In genomic region chr2:144441386-144441915, GRCm38 (mm10) we compare ENCODE assay signal across 8 mouse cellular contexts.
DNase-seq lines count a peak whose midpoint lies in the region; ATAC-seq and TF ChIP-seq lines count a peak whose summit lies in the region.
"Had no signal": no experiment of that assay in that cellular context is flagged by ENCODE, and none has a peak within 500 bp of the region (broad histone marks: within the 10 kb centered on the region; RNA-seq: fewer than 3 reads in every experiment).

No protein-coding gene starts in this region.

- H3K4me3 ChIP-seq in limb, embryonic 14.5 days (replicated peaks; ENCODE audit: low read length) = no peak overlapping the region
- H3K4me3 ChIP-seq in limb, embryonic 10.5 days = no peak overlapping the region
- no peak overlapping the region for H3K4me3 ChIP-seq in cerebellum, adult 2 months (replicated peaks; ENCODE audit: insufficient read depth, low read depth, low read length)
- H3K4me3 ChIP-seq in kidney, embryonic 16.5 days (ENCODE audit: low read length) = no peak overlapping the region
- H3K4me3 ChIP-seq: limb, embryonic 12.5 days had no signal

- no peak overlapping the region for H3K9ac ChIP-seq in limb, embryonic 14.5 days (ENCODE audit: low read depth, low read length, severe bottlenecking)
- H3K9ac ChIP-seq in kidney, embryonic 16.5 days (replicated peaks; ENCODE audit: low read length) = no peak overlapping the region
- H3K9ac ChIP-seq: limb, embryonic 12.5 days had no signal

- no peaks in the 10 kb centered on the region for H3K36me3 ChIP-seq in limb, embryonic 14.5 days (ENCODE audit: control insufficient read depth, insufficient read depth, low read length)
- H3K36me3 ChIP-seq in limb, embryonic 10.5 days = no peaks in the 10 kb centered on the region
- H3K36me3 ChIP-seq in kidney, embryonic 16.5 days (ENCODE audit: insufficient read depth, low read length) = no peaks in the 10 kb centered on the region
- H3K36me3 ChIP-seq: limb, embryonic 12.5 days had no signal

- no peak for TF ChIP-seq POLR2A in limb, embryonic 14.5 days (IDR thresholded peaks at IDR 0.05; ENCODE audit: borderline replicate concordance, extremely low read depth, insufficient read depth, insufficient read length)
- no peak for TF ChIP-seq POLR2A in cerebellum, adult 2 months (IDR thresholded peaks at IDR 0.05; ENCODE audit: borderline replicate concordance, insufficient read depth, low read length)

- H3K4me1 ChIP-seq in limb, embryonic 14.5 days (ENCODE audit: control insufficient read depth, insufficient read depth, low read length) = no peaks in the 10 kb centered on the region
- no peaks in the 10 kb centered on the region for H3K4me1 ChIP-seq in limb, embryonic 10.5 days
- H3K4me1 ChIP-seq in cerebellum, adult 2 months (ENCODE audit: control insufficient read depth, insufficient read depth, low read length) = no peaks in the 10 kb centered on the region
- no peaks in the 10 kb centered on the region for H3K4me1 ChIP-seq in kidney, embryonic 16.5 days (ENCODE audit: insufficient read depth, low read length)
- H3K4me1 ChIP-seq: limb, embryonic 12.5 days had no signal

- no peak overlapping the region for H3K4me2 ChIP-seq in limb, embryonic 14.5 days (replicated peaks; ENCODE audit: low read depth, low read length, severe bottlenecking)
- H3K4me2 ChIP-seq in kidney, embryonic 16.5 days (replicated peaks; ENCODE audit: low read depth, low read length) = no peak overlapping the region
- H3K4me2 ChIP-seq: limb, embryonic 12.5 days had no signal

- peak; percentile 20 for DNase-seq in limb, embryonic 14.5 days (ENCODE audit: low spot score)
- DNase-seq in limb, embryonic 10.5 days (ENCODE audit: low spot score) = no peak
- DNase-seq in brain, adult 2 months (ENCODE audit: low read depth, low spot score) = peak; percentile 84
- DNase-seq in heart, postnatal 10 days = peak; percentile 67 to 72
- DNase-seq in cerebellum, adult 2 months = no peak

- no peak for ATAC-seq in limb, embryonic 14.5 days (ENCODE audit: low FRiP score, low read depth)
- peak; percentile 63 for ATAC-seq in monocyte, adult 5-6 weeks (replicated peaks; ENCODE audit: insufficient number of reproducible peaks, low FRiP score, low TSS enrichment, poor library complexity, severe bottlenecking)
- ATAC-seq in kidney, embryonic 16.5 days (ENCODE audit: low FRiP score, low TSS enrichment) = no peak

- no peaks in the 10 kb centered on the region for H3K9me3 ChIP-seq in limb, embryonic 14.5 days (ENCODE audit: control insufficient read depth, low read length)
- no peaks in the 10 kb centered on the region for H3K9me3 ChIP-seq in limb, embryonic 10.5 days (replicated peaks)
- no peaks in the 10 kb centered on the region for H3K9me3 ChIP-seq in kidney, embryonic 16.5 days (ENCODE audit: low read length)
- H3K9me3 ChIP-seq: limb, embryonic 12.5 days had no signal

- WGBS in limb, embryonic 14.5 days = 67% methylated on average over 11 of the region's 11 CpGs
- 78% methylated on average over 11 of the region's 11 CpGs for WGBS in limb, embryonic 10.5 days
- WGBS in cerebellum, adult 2 months = 34% methylated on average over 11 of the region's 11 CpGs
- 62% methylated on average over 11 of the region's 11 CpGs for WGBS in kidney, embryonic 16.5 days

- H3K27ac ChIP-seq in limb, embryonic 14.5 days (replicated peaks; ENCODE audit: low read depth, low read length) = no peak overlapping the region
- H3K27ac ChIP-seq in limb, embryonic 10.5 days = no peak overlapping the region
- no peak overlapping the region for H3K27ac ChIP-seq in cerebellum, adult 2 months (ENCODE audit: insufficient read depth, low read length)
- no peak overlapping the region for H3K27ac ChIP-seq in kidney, embryonic 16.5 days (ENCODE audit: low read length)
- H3K27ac ChIP-seq: limb, embryonic 12.5 days had no signal

- no peaks in the 10 kb centered on the region for H3K27me3 ChIP-seq in limb, embryonic 14.5 days (ENCODE audit: control insufficient read depth, insufficient read depth, low read length)
- H3K27me3 ChIP-seq in limb, embryonic 10.5 days (ENCODE audit: low read depth, poor library complexity, severe bottlenecking) = no peaks in the 10 kb centered on the region
- no peaks in the 10 kb centered on the region for H3K27me3 ChIP-seq in cerebellum, adult 2 months (ENCODE audit: control insufficient read depth, insufficient read depth, low read length)
- no peaks in the 10 kb centered on the region for H3K27me3 ChIP-seq in kidney, embryonic 16.5 days (ENCODE audit: insufficient read depth, low read length)
- H3K27me3 ChIP-seq: limb, embryonic 12.5 days had no signal

- TF ChIP-seq CTCF in cerebellum, adult 2 months (IDR thresholded peaks at IDR 0.05; ENCODE audit: borderline replicate concordance, insufficient read depth, low read depth, low read length) = no peak

- intact Hi-C loops in heart, postnatal 10 days (cut with DNase I) = no loop called here

Comparison
In these comparisons a context has a peak if more than half of its experiments do, and no peak if none do; other contexts are left out.
1. DNase-seq: peak in limb, embryonic 14.5 days (single experiment), brain, adult 2 months (single experiment) and heart, postnatal 10 days (2 of 2); none in limb, embryonic 10.5 days (single experiment) and cerebellum, adult 2 months (0 of 2).